Mouse (Mus musculus): ENCODE data around the gene 6030452D12Rik. TPM values are rescaled to one million over a fixed set of nuclear protein-coding genes. Genes with fewer than 3 reads are reported as not detected.

The 6030452D12Rik gene
- polyA plus RNA-seq, 1 experiment from 2014 or later = not detected

DNA sequence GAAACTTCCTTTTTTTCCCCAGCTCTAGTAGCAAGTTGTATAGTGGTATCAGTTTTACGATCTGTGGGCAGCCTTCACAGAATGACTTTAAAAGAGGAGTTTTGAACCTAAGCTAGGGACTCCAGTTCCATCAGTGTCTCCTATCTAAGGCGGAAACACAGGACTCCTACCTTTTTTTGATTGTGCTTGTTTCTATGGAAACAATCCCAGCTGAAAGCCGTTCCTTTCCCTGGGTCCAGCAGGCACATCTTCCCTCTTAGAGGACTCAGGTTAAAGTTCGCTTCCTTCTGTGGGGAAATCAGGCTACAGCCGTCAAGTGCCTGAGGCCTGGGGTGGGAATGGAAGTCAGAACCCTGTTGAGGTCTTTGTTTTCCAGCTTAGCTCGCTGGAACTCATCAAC lies 26.4 kb downstream of the 6030452D12Rik start:
- Histone ChIP-seq H3K4me1 (ENCODE audit: insufficient read depth) (no peaks in the 10 kb centered on the region), H3K4me3 (ENCODE audit: low read depth, low read length) (no peak overlapping the region), H3K36me3 (replicated peaks; ENCODE audit: insufficient read depth, low read length) (no peaks in the 10 kb centered on the region), H3K27me3 (ENCODE audit: insufficient read depth, low read length) (no peaks in the 10 kb centered on the region), H3K4me2 (ENCODE audit: low read depth, low read length) (no peak overlapping the region), H3K9me3 (ENCODE audit: low read length) (no peaks in the 10 kb centered on the region), H3K27ac (ENCODE audit: low read depth) (no peak overlapping the region), H3K9ac (replicated peaks) (no peak overlapping the region)
- DNase-seq (no peak), ATAC-seq (no peak)
- TF ChIP-seq EP300 (IDR thresholded peaks at IDR 0.05; ENCODE audit: low read depth) = no peak
- TF ChIP-seq CTCF (IDR thresholded peaks at IDR 0.05; ENCODE audit: low read depth) = no peak
- 51% methylated on average over 6 of the region's 6 CpGs for WGBS (ENCODE audit: insufficient replicate concordance)

DNA sequence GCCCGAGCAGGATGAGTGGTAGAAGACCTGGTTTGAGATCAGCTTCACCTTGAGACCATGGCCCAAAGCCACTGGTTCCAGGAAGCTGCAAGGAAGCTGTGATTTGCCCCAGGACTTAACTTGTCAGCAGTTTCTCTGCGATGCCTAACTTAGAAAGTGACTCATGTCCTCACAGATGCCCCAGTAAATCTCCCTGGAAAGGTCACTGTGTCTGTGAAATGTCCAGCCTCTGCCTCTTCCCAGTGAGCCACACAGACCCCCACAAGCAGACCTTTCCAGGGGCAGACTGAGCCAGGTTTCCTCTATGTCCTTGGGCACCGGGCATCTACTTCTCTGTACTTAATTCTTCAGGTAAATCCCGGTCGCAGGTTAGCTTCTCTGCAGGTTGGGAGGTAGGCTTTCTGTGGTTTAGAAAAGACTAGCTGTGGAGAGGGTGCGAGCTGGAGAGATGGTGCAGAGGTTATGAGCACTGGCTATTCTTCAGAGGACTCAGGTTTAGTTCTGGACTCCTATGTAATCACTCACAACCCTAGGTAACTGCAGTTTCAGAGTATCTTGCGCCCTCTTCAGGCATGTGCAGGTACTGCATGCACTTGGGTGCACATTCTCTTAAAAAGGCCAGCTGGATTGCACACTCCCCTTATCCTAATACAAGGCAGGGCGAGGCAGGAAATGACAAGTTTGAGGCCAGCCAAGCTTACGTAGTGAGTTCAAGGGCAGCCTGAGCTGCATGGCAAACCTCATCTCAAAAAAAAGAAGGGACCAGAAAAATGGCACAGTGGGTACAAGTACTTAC lies 27.1 kb downstream of the 6030452D12Rik start:
- no peak overlapping the region for H3K27ac ChIP-seq (ENCODE audit: low read depth)
- H3K9ac ChIP-seq (replicated peaks) = no peak overlapping the region
- no peak overlapping the region for H3K4me3 ChIP-seq (ENCODE audit: low read depth, low read length)
- H3K36me3 ChIP-seq (replicated peaks; ENCODE audit: insufficient read depth, low read length) = no peaks in the 10 kb centered on the region
- TF ChIP-seq CTCF (IDR thresholded peaks at IDR 0.05; ENCODE audit: low read depth) (peak; percentile 63), EP300 (IDR thresholded peaks at IDR 0.05; ENCODE audit: low read depth) (no peak)
- WGBS (ENCODE audit: insufficient replicate concordance) = 71% methylated on average over 9 of the region's 9 CpGs
- no peaks in the 10 kb centered on the region for H3K9me3 ChIP-seq (ENCODE audit: low read length)
- no peak for ATAC-seq
- no peaks in the 10 kb centered on the region for H3K27me3 ChIP-seq (ENCODE audit: insufficient read depth, low read length)
- H3K4me2 ChIP-seq (ENCODE audit: low read depth, low read length) = no peak overlapping the region
- peak; percentile 30 for DNase-seq
- no peaks in the 10 kb centered on the region for H3K4me1 ChIP-seq (ENCODE audit: insufficient read depth)

DNA sequence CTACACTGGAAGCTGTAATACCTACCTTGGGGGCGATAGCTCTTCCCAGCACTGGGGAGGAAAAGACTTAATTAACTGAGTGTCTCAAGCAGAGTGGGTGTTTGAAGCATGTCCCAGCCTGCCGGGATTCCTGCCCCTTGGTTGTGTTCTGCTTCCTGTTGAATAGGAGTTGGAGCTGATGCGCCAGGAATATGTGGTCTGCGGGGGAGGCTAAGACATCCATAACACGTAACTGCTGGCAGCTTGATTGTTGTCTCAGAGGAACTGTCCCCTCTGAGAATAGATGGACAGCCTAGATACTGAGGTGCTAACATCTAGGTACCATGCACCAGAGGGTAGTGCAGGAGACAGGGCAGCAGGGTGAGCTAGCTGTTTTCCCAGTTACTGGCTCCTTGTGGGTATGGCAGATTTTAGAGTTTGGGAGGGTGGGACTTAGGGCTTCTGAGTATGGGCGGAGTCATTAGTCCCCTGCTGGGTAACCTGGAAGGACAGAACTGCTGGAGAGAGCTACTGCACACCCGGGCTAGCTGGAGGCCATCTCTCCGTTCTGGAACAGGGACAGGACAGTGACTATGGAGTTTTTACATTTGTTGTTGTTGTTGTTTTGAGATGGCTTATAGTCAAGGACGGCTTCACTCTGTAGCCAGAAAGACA lies 28.4 kb downstream of the 6030452D12Rik start:
- WGBS (ENCODE audit: insufficient replicate concordance) = 76% methylated on average over 9 of the region's 9 CpGs

DNA sequence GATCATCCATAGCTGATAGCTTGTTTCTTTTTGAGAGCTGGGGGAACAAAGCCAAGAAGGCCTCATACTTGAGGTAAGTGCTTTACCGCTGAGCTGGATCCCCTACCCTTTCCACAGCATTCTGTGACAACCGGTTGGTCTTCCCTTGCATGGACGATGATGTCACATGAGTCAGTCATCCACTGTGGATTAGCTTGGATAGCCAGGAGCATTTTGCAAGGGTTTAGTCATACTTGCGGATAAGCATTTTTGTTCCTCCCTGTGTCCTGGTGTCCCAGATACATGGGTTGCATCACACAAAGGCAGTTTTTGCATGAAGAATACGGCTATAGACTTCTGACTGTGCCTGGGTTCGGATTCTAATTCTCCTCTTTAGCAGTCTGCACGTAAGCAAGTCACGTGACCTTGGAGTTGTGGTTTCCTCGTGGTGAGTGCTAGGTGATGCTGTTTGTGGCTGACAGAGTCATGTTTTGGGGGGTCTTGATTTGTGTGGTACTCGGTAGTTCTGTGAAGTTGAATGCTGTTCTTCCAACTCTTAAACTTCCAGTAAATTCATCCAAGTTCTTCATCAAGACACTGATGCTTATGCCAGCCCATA lies 29.7 kb downstream of the 6030452D12Rik start:
- Histone ChIP-seq H3K36me3 (replicated peaks; ENCODE audit: insufficient read depth, low read length) (no peaks in the 10 kb centered on the region), H3K4me2 (ENCODE audit: low read depth, low read length) (no peak overlapping the region), H3K27ac (ENCODE audit: low read depth) (no peak overlapping the region), H3K4me1 (ENCODE audit: insufficient read depth) (no peaks in the 10 kb centered on the region), H3K9me3 (ENCODE audit: low read length) (no peaks in the 10 kb centered on the region), H3K4me3 (ENCODE audit: low read depth, low read length) (no peak overlapping the region), H3K9ac (replicated peaks) (no peak overlapping the region), H3K27me3 (ENCODE audit: insufficient read depth, low read length) (no peaks in the 10 kb centered on the region)
- TF ChIP-seq EP300 (IDR thresholded peaks at IDR 0.05; ENCODE audit: low read depth) (no peak), CTCF (IDR thresholded peaks at IDR 0.05; ENCODE audit: low read depth) (no peak)
- no peak for DNase-seq
- no peak for ATAC-seq
- WGBS (ENCODE audit: insufficient replicate concordance) = 83% methylated on average over 10 of the region's 10 CpGs

More for the DNA sequence above, 28.4 kb downstream of the 6030452D12Rik start:
- no peaks in the 10 kb centered on the region for H3K27me3 ChIP-seq (ENCODE audit: insufficient read depth, low read length)
- TF ChIP-seq CTCF (IDR thresholded peaks at IDR 0.05; ENCODE audit: low read depth) = no peak
- no peak for TF ChIP-seq EP300 (IDR thresholded peaks at IDR 0.05; ENCODE audit: low read depth)
- no peaks in the 10 kb centered on the region for H3K9me3 ChIP-seq (ENCODE audit: low read length)
- no peak overlapping the region for H3K4me2 ChIP-seq (ENCODE audit: low read depth, low read length)
- no peaks in the 10 kb centered on the region for H3K4me1 ChIP-seq (ENCODE audit: insufficient read depth)
- ATAC-seq = no peak
- H3K27ac ChIP-seq (ENCODE audit: low read depth) = no peak overlapping the region
- H3K4me3 ChIP-seq (ENCODE audit: low read depth, low read length) = no peak overlapping the region
- H3K9ac ChIP-seq (replicated peaks) = no peak overlapping the region
- no peaks in the 10 kb centered on the region for H3K36me3 ChIP-seq (replicated peaks; ENCODE audit: insufficient read depth, low read length)
- DNase-seq = no peak

DNA sequence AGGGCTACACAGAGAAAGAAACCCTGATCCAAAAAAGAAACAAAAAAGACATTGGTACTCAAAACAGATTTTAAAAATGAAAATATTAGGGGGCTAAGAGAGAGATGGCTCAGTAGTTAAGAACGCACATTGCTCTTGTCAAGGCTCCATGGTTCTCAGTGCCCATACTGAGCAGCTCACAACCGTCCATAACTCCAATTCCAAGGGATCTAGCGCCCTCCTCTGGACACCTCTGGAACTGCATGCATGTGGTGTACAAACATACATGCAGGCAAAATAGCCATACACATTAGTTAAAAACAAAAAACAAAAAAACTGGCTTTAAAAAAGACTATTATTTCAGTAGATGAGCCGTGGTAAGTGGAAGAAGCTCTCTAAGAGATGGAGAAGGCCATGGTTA lies 30.2 kb downstream of the 6030452D12Rik start:
- H3K4me1 ChIP-seq (ENCODE audit: insufficient read depth) = no peaks in the 10 kb centered on the region
- no peak overlapping the region for H3K9ac ChIP-seq (replicated peaks)
- H3K9me3 ChIP-seq (ENCODE audit: low read length) = no peaks in the 10 kb centered on the region
- no peak overlapping the region for H3K4me2 ChIP-seq (ENCODE audit: low read depth, low read length)
- TF ChIP-seq EP300 (IDR thresholded peaks at IDR 0.05; ENCODE audit: low read depth) (no peak), CTCF (IDR thresholded peaks at IDR 0.05; ENCODE audit: low read depth) (peak; percentile 71)
- H3K27me3 ChIP-seq (ENCODE audit: insufficient read depth, low read length) = no peaks in the 10 kb centered on the region
- DNase-seq (peak; percentile 36), ATAC-seq (no peak)
- H3K4me3 ChIP-seq (ENCODE audit: low read depth, low read length) = no peak overlapping the region
- H3K36me3 ChIP-seq (replicated peaks; ENCODE audit: insufficient read depth, low read length) = no peaks in the 10 kb centered on the region
- WGBS (ENCODE audit: insufficient replicate concordance) = 61% methylated on average over 4 of the region's 4 CpGs
- H3K27ac ChIP-seq (ENCODE audit: low read depth) = no peak overlapping the region

DNA sequence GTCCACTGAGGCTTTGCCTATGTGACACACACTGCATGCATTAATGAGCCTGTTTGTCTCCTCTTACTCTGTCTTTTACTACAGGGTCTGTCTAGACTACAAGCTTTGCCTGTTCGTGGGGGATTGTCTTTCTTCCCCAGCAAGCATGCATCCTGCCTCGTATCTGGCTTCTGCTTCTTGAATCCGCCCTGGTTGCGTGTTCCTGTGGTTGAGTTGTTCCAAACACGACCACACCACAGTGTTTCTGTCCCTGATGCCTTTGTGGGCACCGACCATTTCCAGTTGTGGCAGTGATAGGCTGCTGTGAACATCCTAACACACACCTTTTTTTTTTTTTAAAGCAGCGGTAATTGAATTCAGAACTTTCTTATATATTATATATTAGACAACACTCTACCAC lies 33.4 kb downstream of the 6030452D12Rik start:
- ATAC-seq (no peak), DNase-seq (no peak)
- TF ChIP-seq EP300 (IDR thresholded peaks at IDR 0.05; ENCODE audit: low read depth) (no peak), CTCF (IDR thresholded peaks at IDR 0.05; ENCODE audit: low read depth) (no peak)
- WGBS (ENCODE audit: insufficient replicate concordance) = 40% methylated on average over 7 of the region's 7 CpGs
- Histone ChIP-seq H3K9me3 (ENCODE audit: low read length) (no peaks in the 10 kb centered on the region), H3K27ac (ENCODE audit: low read depth) (no peak overlapping the region), H3K4me1 (ENCODE audit: insufficient read depth) (no peaks in the 10 kb centered on the region), H3K27me3 (ENCODE audit: insufficient read depth, low read length) (no peaks in the 10 kb centered on the region), H3K36me3 (replicated peaks; ENCODE audit: insufficient read depth, low read length) (no peaks in the 10 kb centered on the region), H3K4me3 (ENCODE audit: low read depth, low read length) (no peak overlapping the region), H3K4me2 (ENCODE audit: low read depth, low read length) (no peak overlapping the region), H3K9ac (replicated peaks) (no peak overlapping the region)
